Mouse (Mus musculus): ENCODE results near the gene Sf3a3. TPM values are rescaled to one million over a fixed set of nuclear protein-coding genes. Genes with fewer than 3 reads are reported as not detected.

The Sf3a3 gene
- total RNA-seq, 2 experiments from 2014 or later: 58.3 to 88.3 TPM

- ATAC-seq (ENCODE audit: poor library complexity, severe bottlenecking): no peak
These were observed 58.9 kb downstream of the Sf3a3 start for GRCm38 (mm10) chr4:124773449-124773848.

DNA sequence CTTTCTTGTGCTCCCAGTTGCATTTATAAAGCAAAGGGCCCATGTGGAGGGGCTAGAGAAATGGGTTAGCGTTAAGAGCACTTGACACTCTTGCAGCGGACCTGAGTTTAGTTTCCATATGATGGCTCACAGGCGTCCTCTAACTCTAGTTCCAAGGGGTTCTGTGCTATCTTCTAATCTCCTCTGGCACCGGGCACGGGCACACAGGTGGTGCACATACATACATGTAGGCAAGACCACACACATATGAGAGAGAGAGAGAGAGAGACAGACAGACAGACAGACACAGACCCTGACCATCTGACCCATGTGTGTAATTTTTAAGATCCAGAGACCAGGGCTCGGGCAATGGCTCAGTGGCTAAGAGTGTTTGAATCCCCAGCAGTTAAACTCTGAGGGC, 59.4 kb downstream of the Sf3a3 start:
- ATAC-seq (ENCODE audit: poor library complexity, severe bottlenecking): no peak

GRCm38 (mm10) chr4:124774429-124774828, 59.9 kb downstream of the Sf3a3 start:
- 0 out of 2 replicates have a peak, but pooled peaks have one; percentile 33 for ATAC-seq (ENCODE audit: poor library complexity, severe bottlenecking)

DNA sequence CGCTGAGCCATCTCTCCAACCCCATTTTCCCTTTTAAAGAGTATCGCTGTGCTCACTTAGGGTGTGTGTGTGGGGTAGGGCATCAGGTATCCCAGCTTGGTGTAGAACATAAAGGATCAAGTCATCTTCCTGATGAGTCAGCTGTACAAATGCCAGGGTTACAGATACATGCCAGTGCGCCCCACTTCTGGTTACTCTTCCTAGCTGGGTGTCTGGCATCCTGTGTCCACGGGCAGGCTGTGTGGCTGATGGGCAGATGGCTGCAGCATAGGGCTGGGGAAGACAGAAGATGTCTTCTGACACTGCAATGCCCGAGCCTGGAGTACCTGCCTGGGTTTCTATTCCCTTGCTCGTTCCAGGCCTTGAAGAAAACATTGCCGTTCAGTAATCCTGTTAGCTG, 66.8 kb downstream of the Sf3a3 start:
- ATAC-seq (ENCODE audit: poor library complexity, severe bottlenecking): no peak

Other genes with a start within 250 kb of the Sf3a3 start
- gene 3100002H09Rik, start 104.0 kb upstream of the Sf3a3 start, total RNA-seq (2015): not detected in 2 replicates
- not detected in 2 replicates for gene 3100002H09Rik, start 104.0 kb upstream of the Sf3a3 start, total RNA-seq (2017)
- gene Pou3f1, start 58.0 kb upstream of the Sf3a3 start, total RNA-seq (2015): not detected in 2 replicates
- gene Pou3f1, start 58.0 kb upstream of the Sf3a3 start, total RNA-seq (2017): not detected in 2 replicates
- 39.3 and 42.0 TPM in 2 replicates for gene Utp11, start 21.2 kb upstream of the Sf3a3 start, total RNA-seq (2015)
- 34.1 and 39.4 TPM in 2 replicates for gene Utp11, start 21.2 kb upstream of the Sf3a3 start, total RNA-seq (2017)
- gene Fhl3, start 14.1 kb upstream of the Sf3a3 start, total RNA-seq (2015): 11.5 and 11.7 TPM in 2 replicates
- 4.2 and 5.0 TPM in 2 replicates for gene Fhl3, start 14.1 kb upstream of the Sf3a3 start, total RNA-seq (2017)
- gene Inpp5b, start 27.1 kb downstream of the Sf3a3 start, total RNA-seq (2015): 32.6 and 45.0 TPM in 2 replicates
- gene Inpp5b, start 27.1 kb downstream of the Sf3a3 start, total RNA-seq (2017): 40.7 and 48.4 TPM in 2 replicates
- gene Mtf1, start 87.3 kb downstream of the Sf3a3 start, total RNA-seq (2015): 22.8 and 25.4 TPM in 2 replicates
- 24.5 and 24.9 TPM in 2 replicates for gene Mtf1, start 87.3 kb downstream of the Sf3a3 start, total RNA-seq (2017)
- 19.7 and 21.3 TPM in 2 replicates for gene Yrdc, start 135.9 kb downstream of the Sf3a3 start, total RNA-seq (2015)
- 19.1 and 48.6 TPM in 2 replicates for gene Yrdc, start 135.9 kb downstream of the Sf3a3 start, total RNA-seq (2017)
- gene 1110065P20Rik, start 136.4 kb downstream of the Sf3a3 start, total RNA-seq (2015): 5.8 and 6.3 TPM in 2 replicates
- 1.6 and 1.7 TPM in 2 replicates for gene 1110065P20Rik, start 136.4 kb downstream of the Sf3a3 start, total RNA-seq (2017)
- gene Maneal, start 147.4 kb downstream of the Sf3a3 start, total RNA-seq (2015): 0.93 TPM in 1 of 2 replicates, not detected in the other
- not detected in 2 replicates for gene Maneal, start 147.4 kb downstream of the Sf3a3 start, total RNA-seq (2017)
- gene Epha10, start 166.1 kb downstream of the Sf3a3 start, total RNA-seq (2015): not detected in 2 replicates
- gene Epha10, start 166.1 kb downstream of the Sf3a3 start, total RNA-seq (2017): not detected in 2 replicates
- 2.4 and 4.0 TPM in 2 replicates for gene 9930104L06Rik, start 222.3 kb downstream of the Sf3a3 start, total RNA-seq (2015)
- 6.7 and 7.8 TPM in 2 replicates for gene 9930104L06Rik, start 222.3 kb downstream of the Sf3a3 start, total RNA-seq (2017)
- 109 and 126 TPM in 2 replicates for gene Cdca8, start 224.5 kb downstream of the Sf3a3 start, total RNA-seq (2015)
- 116 and 152 TPM in 2 replicates for gene Cdca8, start 224.5 kb downstream of the Sf3a3 start, total RNA-seq (2017)

Measured in megakaryocyte, adult 5-6 weeks (primary cell).